Mouse (Mus musculus): ENCODE data around the gene Tomm40.

The Tomm40 gene

DNA sequence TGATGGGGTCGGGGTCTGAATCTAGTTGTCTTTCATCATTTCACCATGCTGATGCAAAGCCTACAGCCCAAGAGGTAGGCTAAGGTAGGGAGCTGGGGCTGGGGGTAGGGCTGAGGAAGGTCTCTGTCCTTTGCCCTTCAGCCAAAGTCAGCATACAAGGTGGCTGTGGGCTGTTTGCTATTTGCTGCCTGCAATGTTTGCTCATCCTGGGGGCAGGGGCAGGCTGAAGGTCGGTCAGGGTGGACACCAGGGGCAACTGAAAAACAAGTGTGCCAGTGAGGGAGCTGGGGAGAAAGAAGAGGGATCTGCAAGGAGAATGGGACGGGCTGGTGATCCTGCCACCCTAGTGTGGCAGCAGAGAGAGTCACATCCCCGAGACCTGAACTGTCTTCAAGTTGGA, 29.9 kb downstream of the Tomm40 start:
- no peak for DNase-seq

GRCm38 (mm10) chr7:19683771-19684201, 31.5 kb downstream of the Tomm40 start:
- DNase-seq: no peak

DNA sequence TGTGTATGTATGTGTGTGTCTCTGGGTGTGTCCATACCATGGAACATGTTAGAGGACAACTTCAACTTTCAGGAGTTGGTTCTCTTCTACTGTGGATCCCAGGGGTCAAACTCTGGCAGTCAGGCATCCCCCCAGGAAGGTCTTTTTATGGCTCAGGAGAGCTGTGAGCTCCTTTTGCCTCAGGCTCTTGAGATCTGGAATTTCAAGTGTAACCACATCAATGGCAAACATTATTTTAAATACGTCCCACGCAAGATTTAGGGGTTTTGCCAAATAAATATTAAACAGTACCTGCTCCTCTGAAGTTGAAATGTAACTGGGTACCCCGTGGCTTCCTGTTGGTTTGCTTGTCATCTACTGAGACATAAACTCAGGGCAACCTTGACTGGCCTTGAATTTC, 32.3 kb downstream of the Tomm40 start:
- DNase-seq: no peak

DNA sequence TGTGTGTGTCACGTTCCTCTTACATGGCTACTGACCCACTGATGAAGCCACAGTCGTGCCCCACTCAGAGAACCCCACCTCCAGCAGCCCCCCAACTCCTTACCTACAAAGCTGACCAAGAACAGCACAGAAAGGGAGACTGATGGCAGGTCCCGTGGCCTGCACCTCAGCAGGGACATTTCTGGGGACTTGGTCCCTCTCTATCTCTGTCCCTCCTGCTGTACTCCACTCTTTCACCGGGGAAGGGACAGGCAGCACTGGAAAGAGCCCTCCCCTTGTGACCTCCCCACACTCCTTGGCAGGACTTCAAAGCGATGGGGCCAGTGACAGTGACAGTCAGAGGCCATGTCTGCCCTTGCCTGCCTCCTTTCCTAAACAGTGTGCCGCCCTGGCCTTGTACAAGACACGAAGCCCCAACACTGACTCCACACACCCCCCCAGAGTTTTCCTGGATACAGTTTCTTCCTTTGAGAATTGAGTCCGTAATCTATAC, 34.0 kb downstream of the Tomm40 start, which contains the start of the genes Gm44805 and Apoc4:
TSS of gene Gm44805 (minus strand) at position 222 of the 493 bp plus-strand sequence.
TSS of gene Apoc4 (minus strand) at position 278 of the 493 bp plus-strand sequence.
- DNase-seq: no peak

- no peak for DNase-seq
These were observed 34.5 kb downstream of the Tomm40 start for GRCm38 (mm10) chr7:19680702-19681101.

- no peak for DNase-seq
These were observed 36.3 kb downstream of the Tomm40 start for GRCm38 (mm10) chr7:19678901-19679300.

DNA sequence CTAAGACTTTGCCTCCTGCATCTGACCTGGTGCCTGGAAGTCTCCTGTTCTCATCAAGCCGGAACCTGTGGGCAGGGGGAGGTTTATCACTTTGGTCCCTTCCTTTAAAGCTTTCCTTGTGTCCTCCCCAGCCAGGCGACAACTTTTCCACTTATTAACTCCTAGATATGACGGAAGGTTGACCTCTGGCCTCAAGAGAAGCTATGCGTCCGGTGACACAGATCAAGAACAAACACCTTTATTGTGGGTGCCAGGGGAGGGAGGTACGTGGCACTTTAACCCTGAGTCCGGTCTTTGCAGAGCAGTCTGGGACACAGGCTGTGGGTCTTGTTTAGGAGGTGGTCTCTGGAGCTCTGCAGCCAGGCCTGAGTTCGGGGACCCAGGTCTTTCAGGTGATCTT, 37.4 kb downstream of the Tomm40 start, which contains the start of gene Apoc2:
TSS of gene Apoc2 (minus strand) at position 70 of the 400 bp plus-strand sequence.
- DNase-seq: no peak

DNA sequence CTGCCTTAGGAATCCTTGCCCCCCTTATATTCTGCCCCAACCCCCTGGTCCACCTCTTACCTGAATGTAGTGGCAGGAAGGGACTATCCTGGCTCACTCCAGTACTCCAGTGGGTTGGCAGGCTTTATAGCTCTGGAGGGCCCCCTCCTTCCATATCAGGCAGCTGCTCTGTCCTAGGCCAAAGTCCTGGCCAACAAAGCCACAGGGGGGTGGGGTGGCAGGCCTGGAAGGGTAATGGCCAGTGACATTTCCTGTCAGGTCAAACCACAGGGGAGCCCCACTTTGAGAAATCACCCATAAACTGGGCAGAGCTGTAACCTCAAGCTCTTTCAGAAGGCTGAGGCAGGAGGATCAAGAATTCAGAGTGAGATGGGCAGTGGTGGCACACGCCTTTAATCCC, 38.6 kb downstream of the Tomm40 start:
- no peak for DNase-seq

DNA sequence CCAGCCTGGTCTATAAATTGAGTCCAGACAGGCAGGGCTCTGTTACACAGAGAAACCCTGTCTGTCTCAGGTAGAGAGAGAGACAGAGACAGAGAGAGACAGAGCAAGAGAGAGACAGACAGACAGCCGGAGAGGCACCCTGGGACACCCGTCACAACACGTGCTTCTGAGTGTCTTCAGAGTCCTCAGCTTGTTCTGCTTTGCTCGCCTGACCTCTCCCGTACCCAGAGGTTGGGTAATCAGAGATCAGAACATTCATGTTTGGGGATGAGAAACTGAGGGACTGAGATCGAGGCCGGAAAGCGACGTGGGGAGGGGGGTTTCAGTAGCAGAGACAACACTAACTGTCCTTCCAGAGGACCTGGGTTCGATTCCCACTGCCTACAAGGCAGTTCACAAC, 39.4 kb downstream of the Tomm40 start:
- no peak for DNase-seq

DNA sequence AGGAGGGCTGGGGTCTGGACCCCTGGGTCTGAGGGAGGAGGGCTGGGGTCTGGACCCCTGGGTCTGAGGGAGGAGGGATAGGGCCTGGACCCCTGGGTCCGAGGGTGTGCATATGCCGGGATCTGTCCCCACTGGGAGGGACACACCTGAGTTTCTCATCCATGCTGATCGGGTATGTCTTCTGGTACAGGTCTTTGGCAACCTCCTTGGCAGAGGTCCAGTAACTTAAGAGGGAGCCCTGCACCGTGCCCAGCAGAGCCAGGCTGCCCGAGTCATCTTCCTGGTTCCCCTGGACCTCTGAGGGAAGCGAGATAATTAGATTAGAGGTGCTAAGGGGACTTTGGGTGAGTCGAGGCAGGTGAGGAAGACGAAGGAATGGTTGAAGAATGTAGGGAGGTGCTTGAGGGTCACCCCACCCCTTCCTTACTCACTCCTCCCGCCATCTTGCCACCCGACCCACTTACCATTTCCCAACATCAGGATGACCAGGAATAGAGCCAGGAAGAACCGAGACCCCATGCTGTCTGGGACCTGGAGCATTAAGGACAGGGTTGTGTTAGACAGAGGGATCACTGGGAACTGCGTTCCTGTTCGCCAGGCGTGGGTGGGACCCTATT, 42.0 kb downstream of the Tomm40 start:
- no peak for DNase-seq

- no peak for DNase-seq
These were observed 43.7 kb downstream of the Tomm40 start for GRCm38 (mm10) chr7:19671511-19671910.

- peak; percentile 97 for DNase-seq
These were observed 46.1 kb downstream of the Tomm40 start for GRCm38 (mm10) chr7:19668947-19669721.

- no peak for DNase-seq
These were observed 47.8 kb downstream of the Tomm40 start for GRCm38 (mm10) chr7:19667434-19667833.

DNA sequence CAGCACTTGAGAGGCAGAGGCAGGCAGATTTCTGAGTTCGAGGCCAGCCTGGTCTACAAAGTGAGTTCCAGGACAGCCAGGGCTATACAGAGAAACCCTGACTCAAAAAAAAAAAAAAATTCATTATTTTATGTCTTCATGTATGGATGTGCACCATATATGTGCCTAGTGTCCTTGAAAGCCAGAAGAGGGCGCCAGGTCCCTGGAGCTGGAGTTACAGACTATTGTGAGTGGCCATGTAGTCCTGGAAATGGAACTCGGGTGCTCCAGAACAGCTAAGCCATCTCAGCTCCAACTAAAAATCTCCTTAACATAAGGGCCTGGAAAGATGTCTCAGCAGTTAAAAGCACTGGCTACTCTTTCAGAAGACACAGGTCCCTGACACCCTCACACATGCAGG, 48.5 kb downstream of the Tomm40 start:
- no peak for DNase-seq

DNA sequence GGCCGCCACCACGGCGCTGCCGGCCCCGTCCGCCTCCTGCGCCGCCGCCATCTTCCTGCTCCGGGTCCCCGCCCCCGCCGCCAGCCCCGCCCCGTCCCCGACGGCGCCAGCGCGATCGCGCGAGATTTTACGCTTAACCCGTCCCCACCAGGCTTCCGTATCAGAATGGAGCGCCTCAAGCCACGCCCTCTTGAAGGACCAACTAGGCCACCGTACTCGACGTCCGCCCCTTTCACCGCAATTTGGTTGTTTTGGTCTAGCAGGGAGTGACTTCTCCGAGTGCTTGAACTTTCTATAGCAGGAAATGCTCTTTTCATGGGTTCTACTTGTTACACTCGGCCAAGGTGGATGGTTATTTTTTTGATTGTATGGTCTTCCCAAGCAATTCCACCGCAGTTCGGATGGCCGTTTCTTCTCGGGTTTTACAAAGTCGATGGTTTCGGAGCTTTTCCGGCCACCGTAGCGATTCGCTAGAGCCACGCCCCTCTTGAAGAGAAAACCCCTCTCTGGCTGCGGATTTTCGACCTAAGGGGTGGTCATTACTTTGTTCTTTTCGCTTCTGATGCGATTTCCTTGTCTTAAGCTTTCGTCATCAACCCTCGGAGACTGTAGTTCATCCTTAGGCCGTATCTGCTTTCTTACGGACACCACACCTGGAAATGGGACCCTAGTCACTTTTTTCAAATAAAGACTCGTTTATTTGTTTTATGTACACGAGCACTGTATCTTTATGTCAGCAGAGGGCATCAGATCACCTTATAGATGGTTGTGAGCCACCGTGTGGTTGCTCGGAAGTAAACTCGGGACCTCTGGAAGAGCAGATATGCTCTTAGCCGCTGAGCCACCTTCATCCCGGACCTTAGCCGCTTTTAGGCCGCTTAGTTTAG, 50.0 kb downstream of the Tomm40 start, which contains the start of gene Clptm1:
TSS of gene Clptm1 (minus strand) at position 79 of the 887 bp plus-strand sequence.
- DNase-seq: peak; percentile 98

GRCm38 (mm10) chr7:19664455-19664954, 50.7 kb downstream of the Tomm40 start:
- DNase-seq: no peak

- DNase-seq: no peak
These were observed 51.3 kb downstream of the Tomm40 start for GRCm38 (mm10) chr7:19663940-19664339.

DNA sequence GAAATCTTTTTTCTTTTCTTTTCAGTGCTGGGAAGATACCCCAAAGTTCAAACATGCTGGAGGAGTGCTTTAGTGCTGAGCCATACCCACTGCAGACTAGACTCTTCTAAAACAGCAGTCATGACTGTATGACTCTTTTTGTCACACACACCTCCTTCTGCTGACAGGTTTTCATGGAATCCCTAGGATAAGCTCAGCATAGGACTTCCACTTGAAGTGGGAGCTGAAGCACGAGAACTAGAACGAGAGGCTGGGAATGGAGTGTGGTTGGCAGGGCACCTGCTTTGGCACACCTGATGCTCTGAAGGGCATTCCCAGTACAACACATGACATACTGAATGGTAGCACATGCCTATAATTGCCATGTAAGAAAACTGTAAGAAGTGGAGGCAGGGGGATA, 62.6 kb downstream of the Tomm40 start:
- no peak for DNase-seq

All from kidney, adult 9 months (tissue).